Mouse (Mus musculus) lung, postnatal 0 days (tissue): ENCODE results near the gene Cd36.

Experiments used
- CTCF ChIP-seq: IDR thresholded peaks from 2 replicates; pipeline ENCODE4 v1.5.1; 2016; ENCODE audit warnings: antibody characterized with exemption, mild to moderate bottlenecking
- EP300 ChIP-seq: IDR thresholded peaks from 2 replicates; pipeline ENCODE4 v1.6.1; 2016; ENCODE audit warnings: antibody characterized with exemption, mild to moderate bottlenecking, control low read depth

DNA sequence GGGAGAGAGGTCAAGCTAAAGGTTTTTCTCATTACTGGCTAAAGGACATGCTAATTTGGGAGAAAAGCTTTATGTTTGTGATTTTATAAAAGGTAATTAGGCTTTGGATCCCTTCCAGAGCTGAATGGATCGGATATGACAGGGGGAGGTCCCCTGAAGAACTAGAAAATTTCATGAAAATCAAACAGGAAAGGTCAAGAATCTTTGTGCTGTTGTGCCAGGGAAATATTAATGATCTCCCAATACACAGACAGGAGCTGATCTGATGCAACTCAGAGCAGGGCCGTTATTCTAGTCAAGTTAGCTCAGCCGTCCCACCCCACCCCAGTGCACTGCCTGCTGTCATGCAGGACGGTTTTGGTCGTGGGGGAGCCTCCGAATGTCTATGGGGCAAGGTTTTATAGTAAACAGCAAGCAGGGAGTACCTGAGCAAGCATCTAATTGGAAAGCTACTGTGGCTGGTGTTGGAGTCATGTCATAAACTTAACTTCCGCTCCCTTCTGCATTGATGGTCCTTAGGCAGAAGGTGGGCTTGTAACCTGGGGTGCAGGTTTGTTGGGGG lies 40.5 kb upstream of the Cd36 start:
- TF ChIP-seq CTCF, result no peak
- TF ChIP-seq EP300, result no peak
